Mouse (Mus musculus): ENCODE data around the gene Tmc3.
A peak's percentile ranks its signal among the peaks of the same experiment; 100 is the strongest.

Gene Tmc3

DNA sequence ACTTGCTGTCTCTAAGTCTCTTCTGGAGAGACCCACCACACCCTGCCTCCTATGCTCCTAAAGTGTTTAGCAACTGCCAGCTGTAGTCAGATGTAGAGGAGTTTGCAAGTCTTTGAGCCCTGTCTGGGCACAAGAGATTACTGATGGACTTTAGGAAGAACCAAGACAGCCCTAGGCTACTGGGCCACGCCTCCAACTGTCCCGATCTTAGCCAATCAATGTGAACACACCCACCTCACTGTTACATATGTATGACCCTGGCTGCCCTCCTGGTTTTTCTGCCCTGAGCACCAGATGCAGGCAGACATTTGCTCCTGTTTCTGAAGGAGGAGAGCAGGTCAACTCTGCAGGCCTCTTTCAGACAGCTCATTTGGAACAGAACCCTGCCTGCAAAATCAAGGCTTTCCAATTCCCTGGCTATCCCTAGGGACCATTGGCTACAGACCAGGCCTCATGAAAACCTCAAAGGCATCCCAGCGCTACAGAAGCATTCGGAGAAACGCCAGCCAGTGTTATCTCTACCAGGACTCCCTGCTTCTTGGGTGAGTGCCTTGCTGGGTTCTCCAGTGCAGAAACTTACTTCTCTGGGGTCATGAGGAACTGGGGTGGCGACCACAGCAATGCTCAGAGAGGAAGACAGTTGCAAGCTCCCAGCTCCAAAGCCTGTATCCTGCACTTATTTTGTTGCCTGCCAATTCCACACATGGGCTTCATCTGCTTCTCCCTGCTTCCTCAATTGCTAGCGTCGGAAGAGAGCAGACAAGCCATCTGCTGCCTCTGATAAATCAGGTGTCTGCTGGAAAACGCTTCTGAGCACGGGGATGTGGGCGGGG lies at the start of gene Tmc3:
TSS of gene Tmc3 (plus strand) at position 289 of the 833 bp plus-strand sequence.
- DNase-seq (ENCODE audit: low spot score), result no peak

GRCm38 (mm10) chr7:83541536-83542169 lies 43.1 kb upstream of the Tmc3 start:
- no peak for DNase-seq (ENCODE audit: low spot score)

GRCm38 (mm10) chr7:83548686-83549352 lies 35.9 kb upstream of the Tmc3 start:
- DNase-seq (ENCODE audit: low spot score), result no peak

- DNase-seq (ENCODE audit: low spot score), result no peak
Observed at GRCm38 (mm10) chr7:83549353-83549774, 35.4 kb upstream of the Tmc3 start.

GRCm38 (mm10) chr7:83549951-83550407 lies 34.7 kb upstream of the Tmc3 start:
- DNase-seq (ENCODE audit: low spot score), result peak; percentile 3

DNA sequence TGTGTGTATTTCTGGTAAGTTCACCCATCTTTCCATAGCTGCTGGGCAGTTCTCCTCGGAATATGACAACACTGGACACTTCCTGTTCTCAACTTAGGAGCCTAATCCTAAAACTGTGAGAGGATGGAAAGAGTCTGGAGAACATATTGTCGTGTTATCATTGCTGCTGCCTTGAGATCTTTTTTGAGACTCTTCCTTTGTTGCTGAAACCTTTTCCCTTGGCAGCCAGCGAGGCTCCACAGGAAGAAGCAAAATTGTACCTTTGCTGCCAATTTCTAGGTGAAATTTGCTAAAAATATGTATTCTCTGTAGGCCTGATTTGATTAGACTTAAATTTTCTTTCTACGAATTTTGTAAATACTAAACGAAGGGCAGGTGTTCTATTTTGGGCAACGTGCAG lies 30.2 kb upstream of the Tmc3 start:
- DNase-seq (ENCODE audit: low spot score), result no peak

DNA sequence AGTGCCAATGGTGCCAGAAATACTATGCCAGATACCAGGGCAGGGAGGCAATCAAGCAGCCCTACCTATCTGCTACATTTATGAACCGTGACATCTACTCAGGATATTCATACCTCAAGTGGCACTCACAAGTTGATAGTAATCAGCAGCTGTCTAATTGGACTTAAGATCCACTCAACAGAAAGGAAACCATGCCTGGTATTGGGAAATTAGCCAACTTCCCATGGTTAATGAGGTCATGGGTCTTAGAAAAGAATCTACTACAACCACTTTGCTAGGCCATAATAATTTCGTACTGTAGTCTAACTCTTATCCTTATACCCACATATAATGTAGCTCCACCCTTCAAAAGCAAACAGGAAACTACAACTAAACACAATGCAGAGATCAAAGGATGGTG lies 28.2 kb upstream of the Tmc3 start:
- DNase-seq (ENCODE audit: low spot score), result no peak

DNA sequence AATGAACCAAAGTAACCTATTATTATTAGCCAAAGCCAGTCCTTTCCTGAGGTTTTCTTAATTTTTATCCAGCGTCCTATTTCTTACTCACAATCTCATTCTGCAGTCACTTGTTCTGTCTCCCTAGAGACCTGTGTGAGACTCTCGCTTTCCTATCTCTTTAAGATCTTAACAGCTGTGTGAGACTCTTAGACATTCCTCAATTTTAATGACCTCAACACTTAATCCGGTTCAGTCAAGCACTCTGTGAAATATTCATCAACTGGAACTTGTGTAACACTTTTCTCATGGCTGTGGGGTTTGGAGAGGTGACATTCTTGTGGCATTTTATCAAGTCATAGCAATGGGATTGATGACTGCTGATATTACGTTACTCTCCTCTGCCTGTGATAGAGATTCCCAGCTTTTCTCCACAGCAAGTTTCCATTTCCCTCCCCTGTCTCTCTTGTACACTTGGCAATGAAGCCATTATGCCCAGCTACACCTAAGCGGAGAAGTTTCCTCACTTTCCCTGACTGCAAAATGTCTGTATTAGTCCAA lies 25.9 kb upstream of the Tmc3 start:
- DNase-seq (ENCODE audit: low spot score), result no peak

- no peak for DNase-seq (ENCODE audit: low spot score)
Observed at GRCm38 (mm10) chr7:83559495-83559894, 25.2 kb upstream of the Tmc3 start.

GRCm38 (mm10) chr7:83561849-83562248 lies 22.9 kb upstream of the Tmc3 start:
- no peak for DNase-seq (ENCODE audit: low spot score)

DNA sequence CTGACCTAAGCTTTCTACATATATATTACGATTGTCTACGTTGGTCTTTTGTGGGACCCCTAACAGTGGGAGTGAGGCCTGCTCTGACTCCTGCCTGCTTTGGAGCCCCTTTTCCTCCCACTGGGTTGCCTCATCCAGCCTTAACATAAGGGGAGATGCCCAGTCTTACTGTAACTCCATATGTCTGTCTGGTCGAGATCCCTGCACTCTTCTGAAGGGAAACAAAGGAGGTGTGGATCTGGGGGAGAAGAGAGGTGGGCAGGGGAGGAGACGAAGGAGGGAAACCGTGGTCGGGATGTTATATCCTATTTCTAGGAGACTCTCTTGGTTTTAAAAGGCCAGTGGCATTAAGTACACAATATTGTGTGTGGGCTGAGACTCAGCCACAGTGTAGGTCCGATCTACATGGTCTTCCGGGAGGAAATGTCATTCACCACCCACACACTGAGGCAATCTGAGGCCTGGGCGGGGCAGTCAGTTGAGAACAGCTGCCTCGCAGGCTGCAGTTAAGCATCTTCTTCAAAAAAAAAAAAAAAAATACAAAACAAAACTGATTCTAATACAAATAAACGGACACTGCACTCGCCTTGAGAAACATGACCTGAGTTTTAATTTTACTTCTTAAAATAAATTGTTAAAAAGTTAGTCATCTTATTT lies 20.0 kb upstream of the Tmc3 start:
- DNase-seq (ENCODE audit: low spot score), result no peak

- no peak for DNase-seq (ENCODE audit: low spot score)
Observed at GRCm38 (mm10) chr7:83565976-83566375, 18.8 kb upstream of the Tmc3 start.

GRCm38 (mm10) chr7:83567841-83568500 lies 16.8 kb upstream of the Tmc3 start:
- no peak for DNase-seq (ENCODE audit: low spot score)

DNA sequence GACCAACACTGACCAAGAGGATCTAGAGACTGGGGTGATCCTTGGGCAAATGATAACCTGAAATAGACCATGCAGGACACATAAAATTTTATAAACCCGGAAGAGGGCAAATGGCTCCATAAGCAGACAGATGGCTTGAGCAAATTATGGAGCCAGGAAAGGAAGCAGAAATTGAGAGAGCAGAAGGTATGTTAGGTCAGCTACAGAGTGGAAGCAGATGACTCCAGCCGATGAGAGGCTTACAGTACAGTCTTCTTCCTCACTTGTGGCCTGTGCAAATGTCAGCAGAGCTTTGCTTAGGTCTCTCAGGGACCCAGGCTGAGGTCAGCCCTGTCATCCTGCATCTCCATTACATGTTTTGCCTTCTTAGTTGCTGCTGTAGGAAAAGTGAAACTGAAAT lies 15.9 kb upstream of the Tmc3 start:
- no peak for DNase-seq (ENCODE audit: low spot score)

DNA sequence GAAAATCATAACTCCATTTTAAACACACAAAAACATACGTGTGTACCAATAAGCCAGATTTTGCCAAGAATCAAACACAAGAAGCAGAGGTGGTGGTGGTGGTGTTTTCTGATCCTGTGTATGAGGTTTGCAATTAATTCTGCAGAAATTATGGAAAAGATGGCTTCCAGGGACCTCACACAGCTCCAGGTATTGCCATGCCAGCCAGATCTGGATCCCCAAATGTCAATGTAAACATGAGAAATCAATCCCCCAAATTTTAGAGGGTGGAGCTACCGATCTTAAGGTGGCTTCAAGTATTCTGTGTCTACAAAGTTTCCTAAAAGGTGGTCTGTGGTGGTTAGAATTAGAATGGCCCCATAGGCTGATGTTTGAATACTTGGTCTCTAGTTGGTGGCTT lies 15.3 kb upstream of the Tmc3 start:
- no peak for DNase-seq (ENCODE audit: low spot score)

DNA sequence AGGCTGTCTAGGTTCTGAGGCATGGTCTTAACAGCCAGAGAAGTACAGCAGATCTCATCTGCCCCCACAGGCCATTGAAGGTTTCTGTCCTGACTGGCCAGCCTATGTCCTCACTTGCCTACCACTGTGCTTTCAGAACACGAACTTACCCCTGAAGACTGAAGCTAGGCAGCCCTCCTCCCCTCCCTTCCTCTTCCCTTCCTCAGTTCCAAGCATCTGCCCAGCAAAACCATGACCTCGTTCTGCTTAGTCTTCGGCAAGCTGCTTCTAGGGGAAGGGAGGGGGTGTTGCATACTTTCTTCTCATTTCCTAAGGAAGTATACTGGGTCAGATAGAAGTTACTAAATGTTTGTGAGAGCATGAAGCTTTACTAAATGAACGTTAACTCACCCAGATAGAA lies 13.7 kb upstream of the Tmc3 start:
- no peak for DNase-seq (ENCODE audit: low spot score)

GRCm38 (mm10) chr7:83571901-83572300 lies 12.8 kb upstream of the Tmc3 start:
- no peak for DNase-seq (ENCODE audit: low spot score)

- no peak for DNase-seq (ENCODE audit: low spot score)
Observed at GRCm38 (mm10) chr7:83572451-83572850, 12.3 kb upstream of the Tmc3 start.

DNA sequence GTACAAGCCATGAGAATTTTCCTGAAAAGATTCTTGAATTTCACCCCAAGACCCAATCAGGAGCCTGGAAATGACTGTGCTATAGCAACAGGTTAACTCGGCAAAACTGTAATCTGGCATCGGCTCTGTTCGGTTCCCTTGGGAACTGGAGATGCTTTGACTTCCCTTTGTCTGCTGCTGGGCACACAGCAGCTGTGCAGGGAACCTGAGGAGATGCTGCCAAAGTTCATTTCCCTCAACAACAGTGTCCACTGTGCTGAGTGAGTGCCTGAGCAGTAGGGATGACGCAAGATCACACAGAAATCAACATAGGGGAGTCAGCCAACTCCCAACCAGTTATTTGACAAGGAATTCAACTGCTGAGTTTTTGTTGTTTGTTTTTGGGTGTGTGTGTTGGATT lies 3.8 kb upstream of the Tmc3 start:
- DNase-seq (ENCODE audit: low spot score), result no peak

DNA sequence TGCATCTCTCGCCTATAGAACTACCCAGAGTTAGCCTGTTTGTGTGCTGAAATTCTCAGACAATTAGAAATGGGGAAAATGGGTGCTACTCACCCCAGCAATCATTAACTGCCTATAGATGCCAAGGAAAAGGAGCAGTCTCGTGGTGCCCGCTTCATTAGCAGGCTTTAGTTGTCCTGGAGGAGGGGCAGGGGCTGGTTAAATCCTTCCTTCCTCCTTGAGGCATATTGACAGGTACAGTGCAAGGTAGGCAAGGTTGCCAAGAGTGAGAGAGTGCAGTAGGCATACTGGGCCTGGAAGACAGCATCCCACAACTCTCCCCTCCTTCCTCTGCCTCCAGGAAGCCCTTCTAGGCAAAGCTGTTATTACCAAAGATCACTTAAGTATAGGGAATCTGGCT lies 9.3 kb downstream of the Tmc3 start:
- no peak for DNase-seq (ENCODE audit: low spot score)

DNA sequence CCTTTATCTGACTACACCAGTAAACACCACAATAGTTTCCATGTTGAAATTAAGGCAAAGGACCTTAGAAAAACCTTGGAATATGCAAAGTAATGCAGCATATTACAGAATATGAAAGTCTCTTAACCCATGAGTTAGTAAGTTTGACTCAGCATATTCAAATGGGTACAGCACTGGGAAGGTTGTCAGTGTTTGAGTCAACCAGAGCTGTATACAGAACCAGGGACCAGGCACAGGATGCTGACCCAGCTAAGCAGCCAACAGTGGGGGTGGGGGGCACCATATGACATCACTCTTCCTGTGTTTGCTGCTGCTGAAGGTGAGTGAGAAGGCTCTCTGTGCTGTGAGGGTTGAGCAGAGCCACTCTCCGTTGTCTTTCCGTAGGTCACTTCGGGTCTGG lies 12.3 kb downstream of the Tmc3 start:
- DNase-seq (ENCODE audit: low spot score), result no peak

Measured in c-Kit-positive CD71-positive TER-119-positive erythroid progenitor cells, embryonic 14.5 days (primary cell).